Mouse (Mus musculus) WW6 (cell line): ENCODE results near the gene Zfp69.

Experiments used
- DNase-seq: peaks from one replicate; pipeline ENCODE4 v3.0.0-alpha.2; 2013; ENCODE audit warnings: low read depth, low spot score

Zfp69 gene

GRCm38 (mm10) chr4:120951428-120951973 lies at the start of gene Zfp69:
Zfp69 (minus strand) TSS chr4:120951699.
- DNase-seq: peak; percentile 64

GRCm38 (mm10) chr4:121001042-121001441 lies 49.5 kb upstream of the Zfp69 start:
- no peak for DNase-seq

GRCm38 (mm10) chr4:120995911-120996310 lies 44.4 kb upstream of the Zfp69 start:
- no peak for DNase-seq

GRCm38 (mm10) chr4:120993025-120993424 lies 41.5 kb upstream of the Zfp69 start:
- DNase-seq: no peak

GRCm38 (mm10) chr4:120992284-120992683 lies 40.8 kb upstream of the Zfp69 start:
- DNase-seq: no peak

GRCm38 (mm10) chr4:120987319-120987718 lies 35.8 kb upstream of the Zfp69 start:
- no peak for DNase-seq

- no peak for DNase-seq
Measured at GRCm38 (mm10) chr4:120986446-120986845, 34.9 kb upstream of the Zfp69 start.

GRCm38 (mm10) chr4:120978221-120978620 lies 26.7 kb upstream of the Zfp69 start:
- no peak for DNase-seq

GRCm38 (mm10) chr4:120975428-120975734 lies 23.9 kb upstream of the Zfp69 start:
- DNase-seq: no peak

- no peak for DNase-seq
Measured at GRCm38 (mm10) chr4:120974711-120975427, 23.4 kb upstream of the Zfp69 start.

- no peak for DNase-seq
Measured at GRCm38 (mm10) chr4:120971842-120972241, 20.3 kb upstream of the Zfp69 start.

- DNase-seq: no peak
Measured at GRCm38 (mm10) chr4:120969382-120970146, 18.1 kb upstream of the Zfp69 start.

- DNase-seq: no peak
Measured at GRCm38 (mm10) chr4:120968486-120968885, 17.0 kb upstream of the Zfp69 start.

- DNase-seq: no peak
Measured at GRCm38 (mm10) chr4:120955586-120955985, 4.1 kb upstream of the Zfp69 start.

GRCm38 (mm10) chr4:120953667-120954066 lies 2.2 kb upstream of the Zfp69 start:
- DNase-seq: no peak

- no peak for DNase-seq
Measured at GRCm38 (mm10) chr4:120953038-120953437, 1.5 kb upstream of the Zfp69 start.

GRCm38 (mm10) chr4:120952163-120952562 lies 664 bp upstream of the Zfp69 start:
- DNase-seq: no peak

GRCm38 (mm10) chr4:120950763-120951427 lies 604 bp downstream of the Zfp69 start:
- DNase-seq: no peak

GRCm38 (mm10) chr4:120948938-120949337 lies 2.6 kb downstream of the Zfp69 start:
- DNase-seq: no peak

GRCm38 (mm10) chr4:120935006-120935405 lies 16.5 kb downstream of the Zfp69 start:
- DNase-seq: no peak

- no peak for DNase-seq
Measured at GRCm38 (mm10) chr4:120930736-120931135, 20.8 kb downstream of the Zfp69 start.

GRCm38 (mm10) chr4:120928686-120929085 lies 22.8 kb downstream of the Zfp69 start:
- DNase-seq: no peak
